Mouse (Mus musculus): Measurements from ENCODE around the gene Rnf135.

DNA sequence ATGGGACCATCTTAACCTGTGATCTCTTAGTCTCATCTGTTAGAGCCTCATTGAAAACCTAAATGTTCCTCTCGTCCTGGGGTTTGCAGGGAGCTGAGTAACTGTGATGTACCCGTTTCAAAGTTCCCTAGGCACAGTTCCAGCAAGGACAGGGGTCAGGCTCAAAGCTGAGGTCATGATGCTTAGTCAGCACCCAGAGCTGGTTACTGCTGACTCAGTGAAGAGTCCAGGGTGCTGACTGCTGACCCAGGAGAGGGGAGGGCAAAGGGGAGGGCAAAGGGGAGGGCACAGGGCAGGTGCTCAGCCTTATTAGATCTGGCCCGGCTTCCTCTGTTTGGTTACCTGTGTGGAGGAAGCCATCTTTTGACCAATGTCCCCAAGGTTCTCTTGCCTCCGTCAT is 11.8 kb upstream of the Rnf135 start:
- no peak for TF ChIP-seq CTCF (IDR thresholded peaks at IDR 0.05; ENCODE audit: low read depth, low read length)
- TF ChIP-seq GATA1 (IDR thresholded peaks at IDR 0.05; ENCODE audit: borderline replicate concordance, low read length) = no peak
- no peak for TF ChIP-seq TAL1 (conservative IDR thresholded peaks at IDR 0.05; ENCODE audit: low read depth, low read length)

Measured in G1E (cell line).